Mouse (Mus musculus) neutrophil, adult 5-6 weeks (primary cell): ENCODE measurements around the gene Rap1gds1. TPM values are rescaled to one million over a fixed set of nuclear protein-coding genes. Genes with fewer than 3 reads are reported as not detected.

Experiments
- ATAC-seq: fragments of 151-379, 151-347 bp; 2 replicates; pipeline ENCODE4 v1.8.0; 2017; ENCODE audit warnings: mild to moderate bottlenecking, moderate TSS enrichment; ENCODE audit not compliant: insufficient number of reproducible peaks, poor library complexity, low FRiP score, severe bottlenecking; ENCODE audit errors: extremely low read depth
- total RNA-seq: library from RNA; stranded (forward); fragments of 200-1000 nt; gene quantifications from 2 replicates; pipeline ENCODE4 v1.2.3, GENCODE M21; 2017

Rap1gds1 gene
- total RNA-seq, 1 experiment from 2014 or later: 63.7 TPM

DNA sequence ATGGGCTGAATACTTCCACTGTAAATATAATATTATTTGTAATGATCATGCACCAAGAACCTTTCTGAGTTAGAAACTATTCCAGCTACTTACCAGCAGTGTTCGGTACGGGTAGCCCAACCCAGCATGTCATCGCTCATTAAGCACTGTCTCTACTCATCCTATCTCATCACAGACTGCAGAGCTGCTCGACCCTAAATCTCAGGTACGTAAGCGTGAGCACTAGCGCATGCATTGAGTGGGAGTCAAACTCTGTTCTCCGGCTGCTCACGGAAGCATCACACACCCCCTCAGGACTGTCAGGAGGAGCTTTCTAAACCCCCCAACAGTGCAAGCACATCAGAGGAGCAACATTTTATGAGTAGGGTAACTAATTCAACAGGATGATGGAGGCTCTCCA, 107.4 kb downstream of the Rap1gds1 start:
- ATAC-seq: no peak

DNA sequence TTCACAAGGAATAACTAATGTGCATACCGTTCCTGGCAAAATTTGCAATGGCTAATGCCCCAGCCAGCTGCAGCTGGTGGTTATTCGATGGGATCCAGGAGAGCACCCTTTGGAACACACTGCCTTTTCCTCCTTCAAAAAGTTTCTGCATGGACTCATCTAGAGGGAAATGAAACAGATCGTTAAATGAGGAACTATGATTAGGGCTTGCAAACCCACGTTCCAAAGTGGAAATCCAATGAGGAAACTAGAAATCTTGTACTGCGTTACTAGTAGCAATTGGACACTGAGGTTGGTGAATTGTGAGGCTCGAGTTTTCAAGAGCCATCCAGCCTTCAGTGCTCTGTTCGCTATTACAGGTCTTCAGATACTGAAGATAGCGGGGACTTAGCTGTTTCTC, 116.5 kb downstream of the Rap1gds1 start:
- ATAC-seq: no peak

DNA sequence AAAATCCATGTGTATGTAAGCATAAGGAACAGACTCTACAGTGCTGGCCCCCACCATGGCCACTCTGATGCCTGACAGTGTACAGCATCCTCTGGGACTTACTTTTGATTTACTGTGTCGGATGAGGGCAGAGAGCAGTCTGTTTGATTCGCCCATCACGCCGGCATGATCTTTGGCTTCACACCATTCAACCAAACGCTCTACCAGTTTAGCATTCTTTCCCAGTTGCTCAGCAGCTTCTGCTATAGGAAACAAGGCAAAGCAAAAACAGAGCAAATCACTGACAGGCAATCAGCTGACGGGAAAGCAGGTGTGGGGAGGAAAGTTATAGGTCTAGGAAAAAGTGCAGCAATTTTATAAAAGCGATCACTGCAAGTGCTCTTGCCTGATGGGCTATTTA, 119.8 kb downstream of the Rap1gds1 start:
- ATAC-seq: no peak

DNA sequence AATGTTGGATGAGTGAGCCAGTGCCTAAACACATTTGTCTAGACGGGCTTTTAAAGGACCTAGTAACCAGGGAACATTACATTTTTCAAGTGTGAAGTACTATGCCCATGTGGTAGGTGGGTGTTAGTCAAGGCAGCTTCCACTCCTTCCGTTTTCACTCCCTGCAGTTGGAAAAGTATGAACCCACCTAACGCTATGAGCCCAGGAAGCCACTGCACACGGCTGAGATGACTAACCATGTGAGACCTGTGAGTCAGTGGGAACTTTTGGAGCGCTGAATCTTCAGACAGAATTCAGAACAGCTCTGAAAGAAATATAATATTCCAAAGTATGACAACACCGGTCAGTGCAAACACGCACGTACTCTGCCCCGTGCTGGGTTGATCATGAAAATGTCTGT, 125.9 kb downstream of the Rap1gds1 start:
- no peak for ATAC-seq

DNA sequence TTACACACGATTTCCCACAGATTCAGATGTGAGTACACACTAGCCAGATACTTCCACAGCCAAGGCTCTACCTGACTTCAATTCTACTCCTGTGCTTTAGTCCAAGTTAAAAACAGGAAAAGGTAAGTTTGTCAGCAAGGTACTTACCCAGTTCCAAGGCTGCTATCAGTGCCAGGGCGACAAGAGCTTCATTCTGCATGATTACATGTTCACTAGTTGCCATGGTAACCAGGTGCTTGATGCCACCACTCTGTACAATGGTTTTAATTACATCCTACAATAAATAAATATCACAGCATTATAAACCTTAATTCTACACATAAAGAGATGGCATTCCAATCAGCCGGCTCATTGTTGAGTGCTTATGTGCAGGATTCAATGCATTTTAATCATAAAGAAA, 129.5 kb downstream of the Rap1gds1 start:
- ATAC-seq: no peak

DNA sequence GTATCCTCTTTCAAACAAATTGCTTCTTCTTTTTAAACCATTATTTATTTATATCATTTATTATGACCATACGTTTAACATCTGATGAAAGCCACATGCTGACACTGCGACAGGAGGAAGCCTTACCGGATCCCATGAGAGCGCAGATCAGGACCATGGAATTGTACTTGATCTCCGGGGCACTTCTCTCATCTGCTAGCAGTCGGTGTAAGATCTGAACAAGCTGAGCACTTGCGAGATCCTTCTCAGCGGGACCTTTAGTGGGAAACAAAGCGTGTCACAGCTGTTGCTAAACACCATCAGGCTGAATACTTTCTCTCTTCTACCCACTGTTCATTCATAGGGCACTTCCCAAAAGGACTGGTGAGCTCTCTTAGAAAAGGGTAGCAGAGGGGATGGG, 133.4 kb downstream of the Rap1gds1 start:
- ATAC-seq: no peak

DNA sequence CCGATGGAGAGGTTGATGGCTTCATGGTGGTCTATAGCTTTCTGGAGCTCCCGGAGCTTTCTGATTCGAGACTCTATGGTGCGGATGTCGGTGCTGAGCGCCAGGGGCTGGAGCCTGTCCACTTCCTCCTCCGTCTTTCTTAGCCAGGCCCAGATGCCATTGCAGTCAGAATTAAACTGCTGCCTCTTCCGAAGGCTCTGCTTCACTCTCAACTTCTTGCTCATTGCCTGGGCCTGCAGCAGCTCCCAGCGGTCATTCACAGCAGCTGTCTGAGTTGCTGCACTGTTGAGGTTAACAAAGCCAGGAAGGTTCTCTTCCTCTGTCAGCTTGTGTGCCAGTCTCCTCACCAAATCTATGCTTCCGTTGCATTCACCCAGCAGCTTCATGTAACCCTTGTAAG, 137.8 kb downstream of the Rap1gds1 start:
- ATAC-seq: no peak

DNA sequence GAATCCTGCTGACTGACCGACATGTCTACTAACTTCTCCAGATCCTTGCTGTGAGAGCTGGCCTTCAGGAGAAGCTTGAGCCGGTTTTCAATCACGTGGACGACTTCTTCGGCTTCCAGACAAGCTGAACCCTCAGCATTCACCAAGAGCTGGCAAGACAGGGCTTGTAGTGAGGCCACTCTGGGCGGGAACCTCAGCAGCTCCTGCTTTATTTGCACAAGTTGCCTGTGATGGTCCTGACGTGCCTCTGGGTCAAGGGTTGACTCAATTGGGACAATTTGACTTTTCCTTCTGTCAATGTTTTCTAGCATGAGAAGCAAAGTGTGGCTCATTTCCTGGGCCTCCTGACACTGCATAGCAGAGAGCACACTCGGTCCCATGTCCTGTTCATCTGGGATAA, 138.2 kb downstream of the Rap1gds1 start:
- no peak for ATAC-seq

DNA sequence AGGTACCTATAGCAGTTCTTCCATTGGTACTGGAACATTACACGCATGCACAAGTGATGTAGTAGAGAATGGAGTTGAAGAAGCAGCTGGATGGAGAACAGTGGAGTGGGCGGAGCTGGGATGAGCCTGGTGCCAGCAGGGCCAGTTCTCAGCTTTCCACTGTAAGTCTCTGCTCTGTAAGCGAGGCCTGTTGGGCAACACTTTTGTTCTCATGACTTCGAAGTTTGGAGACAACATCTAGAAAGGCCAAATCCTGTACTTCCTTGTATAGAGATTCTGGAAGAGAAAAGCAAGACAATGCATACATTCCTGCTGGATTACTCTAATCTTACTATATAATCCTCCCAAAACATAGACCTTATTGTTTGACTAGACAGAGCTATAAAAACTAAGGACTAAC, 147.6 kb downstream of the Rap1gds1 start:
- ATAC-seq: no peak

DNA sequence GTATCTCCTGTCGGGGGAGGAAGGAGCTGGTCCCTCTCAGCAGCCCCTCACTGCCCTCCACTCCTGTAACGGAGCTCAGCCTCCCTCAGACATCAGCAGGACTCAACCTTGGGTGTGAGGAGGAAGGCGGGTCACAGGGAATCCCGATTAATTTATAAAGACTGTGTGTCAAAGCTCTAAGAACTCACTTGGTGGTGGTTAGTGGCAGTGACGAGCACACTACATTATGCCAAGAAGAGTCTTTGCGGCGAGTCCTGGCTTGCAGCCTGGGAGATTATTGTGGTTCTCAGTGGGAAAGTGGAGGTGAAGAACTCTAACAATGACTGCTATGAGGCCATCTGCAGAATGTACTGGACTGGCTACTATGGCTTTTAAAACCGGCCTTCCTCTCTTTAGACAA, 148.8 kb downstream of the Rap1gds1 start:
- no peak for ATAC-seq

DNA sequence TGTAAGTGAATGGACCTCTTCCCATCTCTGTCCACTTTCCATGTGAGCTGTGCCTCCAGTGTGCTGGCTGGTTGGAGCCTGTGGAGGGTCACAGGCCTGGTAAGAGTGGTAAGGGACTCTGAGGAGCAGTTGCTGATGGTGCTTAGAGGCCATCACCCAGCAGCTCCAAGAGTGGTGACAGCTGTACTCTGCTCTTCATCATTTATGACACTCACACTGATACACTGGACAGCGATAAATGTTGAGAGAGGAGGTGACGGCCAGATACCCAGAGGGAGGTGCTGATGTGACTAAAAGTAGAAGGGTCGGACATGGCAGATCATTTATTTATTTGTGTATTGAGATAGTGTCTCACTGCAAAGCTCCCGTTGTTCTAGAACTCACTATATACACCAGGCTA, 156.8 kb downstream of the Rap1gds1 start:
- ATAC-seq: no peak

DNA sequence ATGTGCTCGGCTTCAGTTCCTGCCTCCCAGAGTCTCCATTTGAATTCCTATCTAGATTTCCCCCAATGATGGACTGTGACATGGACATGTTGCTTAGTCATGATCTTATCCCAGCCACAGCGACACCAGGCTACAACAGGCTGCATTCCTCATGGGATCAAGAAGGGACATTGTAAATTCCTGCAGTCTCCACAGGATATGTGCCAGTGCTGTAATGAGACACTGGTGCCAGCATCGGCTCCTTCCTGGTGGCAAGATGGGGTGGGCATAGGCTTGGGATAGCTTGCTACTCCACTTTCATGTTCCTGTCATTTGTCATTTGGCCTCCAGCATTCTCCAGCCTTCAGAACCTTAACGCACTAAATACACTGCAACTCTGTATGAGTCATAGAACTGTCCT, 158.0 kb downstream of the Rap1gds1 start:
- no peak for ATAC-seq

DNA sequence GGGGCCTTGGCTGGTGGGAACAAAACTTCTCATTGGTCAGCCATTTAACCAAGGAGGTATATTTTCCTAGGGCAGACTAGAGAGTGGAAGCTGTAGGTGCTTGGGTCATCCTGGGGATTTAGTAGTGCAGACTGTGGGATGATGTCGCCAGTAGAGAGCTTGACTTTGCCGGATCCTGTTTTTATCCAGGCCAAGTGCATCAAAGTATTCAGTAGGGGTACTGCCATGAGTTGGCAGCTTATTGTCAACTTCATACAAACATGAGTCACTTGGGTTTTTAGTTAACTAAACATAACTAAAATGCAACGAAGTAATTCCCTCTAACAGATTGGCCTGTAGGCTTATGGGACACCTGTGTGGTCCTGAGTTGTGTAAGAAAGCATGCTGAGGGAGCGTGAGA, 158.4 kb downstream of the Rap1gds1 start:
- ATAC-seq: no peak

DNA sequence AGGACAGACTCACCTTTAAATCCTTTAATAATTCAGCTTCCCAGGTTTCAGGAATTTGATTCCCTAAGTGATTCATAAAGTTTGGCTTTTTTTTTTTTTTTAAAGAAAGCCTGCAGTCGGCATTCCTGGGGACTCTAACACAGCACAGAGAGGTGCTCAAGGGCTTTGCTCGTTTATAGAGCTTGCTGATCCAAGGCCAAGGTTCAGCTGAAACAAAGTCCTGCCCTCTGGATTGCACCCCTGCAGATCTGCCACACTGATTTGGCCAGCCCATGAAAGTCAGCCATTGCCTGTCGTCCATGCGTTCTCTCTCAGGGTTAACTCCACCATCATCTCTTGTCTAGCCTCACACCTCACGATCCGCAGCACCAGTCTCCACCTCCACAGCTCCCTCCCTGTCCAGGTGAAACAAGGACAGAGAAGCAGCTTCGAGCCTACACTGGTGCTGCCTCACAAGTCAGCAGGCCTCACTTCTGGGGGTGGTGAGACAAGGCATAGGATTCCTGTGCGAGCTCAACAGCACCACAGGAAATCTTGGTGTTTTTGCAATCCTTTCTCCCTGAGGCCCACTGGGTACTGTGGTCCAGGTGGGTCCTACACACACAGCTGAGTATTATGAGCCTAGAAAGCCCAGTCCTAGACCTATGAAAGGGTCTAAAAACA, 160.2 kb downstream of the Rap1gds1 start:
- no peak for ATAC-seq

DNA sequence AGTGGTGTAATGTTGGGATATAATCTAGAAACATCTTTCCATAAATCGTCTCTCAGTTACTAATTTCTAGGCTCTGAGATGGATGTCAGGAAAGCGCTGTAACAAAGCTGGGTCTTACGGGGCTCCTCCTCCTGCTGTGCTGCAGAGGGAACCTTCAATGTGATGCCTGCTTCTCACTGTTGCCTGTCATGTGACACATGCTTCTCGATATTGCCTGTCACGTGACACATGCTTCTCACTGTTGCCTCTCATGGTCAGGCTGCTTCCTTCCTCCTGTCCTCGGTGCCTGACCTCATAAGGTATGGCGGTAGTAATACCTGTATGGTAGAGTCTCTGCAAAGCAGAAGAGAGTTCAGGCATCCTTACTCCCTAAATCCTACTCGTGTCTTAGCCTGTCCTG, 162.5 kb downstream of the Rap1gds1 start:
- ATAC-seq: no peak

DNA sequence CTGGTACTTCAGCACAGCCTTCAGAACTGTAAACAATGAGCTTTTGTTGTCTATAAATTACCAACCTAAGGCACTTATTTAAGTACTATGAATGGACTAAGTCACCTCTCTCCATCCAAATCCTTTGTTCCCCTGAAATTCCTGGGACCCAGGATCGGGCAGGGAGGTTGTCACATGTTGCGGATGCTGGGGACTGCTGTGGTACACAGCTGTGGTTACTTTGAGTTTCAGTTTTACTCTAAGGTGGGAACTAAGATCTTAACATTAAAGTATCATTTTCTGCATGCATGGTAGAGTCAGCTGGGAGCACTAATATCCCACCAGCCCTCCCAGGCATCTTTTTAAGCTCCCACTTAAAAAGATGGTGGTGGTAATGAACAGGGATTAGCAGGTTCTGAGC, 165.7 kb downstream of the Rap1gds1 start:
- ATAC-seq: no peak

DNA sequence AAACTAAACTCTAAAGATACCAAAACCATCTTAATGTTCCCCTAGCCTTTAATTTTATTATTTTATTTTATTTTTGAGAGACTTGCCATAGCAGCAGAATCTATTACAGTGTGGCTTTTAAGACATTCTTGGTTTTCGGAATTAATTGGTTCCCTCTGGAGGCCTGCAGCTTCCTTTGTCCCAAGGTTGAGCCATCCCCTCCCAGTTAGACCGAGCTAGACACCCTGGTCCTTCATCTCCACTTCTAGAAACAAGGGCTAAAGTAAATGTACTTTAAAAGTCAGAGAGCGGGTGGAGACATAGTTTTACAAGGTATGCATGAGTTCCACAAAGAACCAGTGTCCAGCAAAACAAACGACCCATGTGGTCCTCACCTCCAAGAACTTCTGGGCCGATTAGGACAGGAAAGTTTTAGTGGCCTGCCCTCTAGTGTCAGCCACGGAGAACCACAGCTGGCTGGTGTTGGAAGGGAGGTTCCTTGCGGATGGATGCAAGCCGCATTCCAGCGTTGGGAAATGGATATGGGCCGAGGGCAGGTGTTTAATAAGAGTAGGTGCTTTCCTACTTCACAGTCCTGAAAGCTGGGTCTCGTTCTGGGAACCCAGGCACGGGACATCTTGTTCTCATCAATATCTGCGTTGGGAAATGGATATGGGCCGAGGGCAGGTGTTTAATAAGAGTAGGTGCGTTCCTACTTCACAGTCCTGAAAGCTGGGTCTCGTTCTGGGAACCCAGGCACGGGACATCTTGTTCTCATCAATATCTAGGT, 168.7 kb downstream of the Rap1gds1 start:
- peak; percentile 29; the same call in 1 of the 2 replicates for ATAC-seq

DNA sequence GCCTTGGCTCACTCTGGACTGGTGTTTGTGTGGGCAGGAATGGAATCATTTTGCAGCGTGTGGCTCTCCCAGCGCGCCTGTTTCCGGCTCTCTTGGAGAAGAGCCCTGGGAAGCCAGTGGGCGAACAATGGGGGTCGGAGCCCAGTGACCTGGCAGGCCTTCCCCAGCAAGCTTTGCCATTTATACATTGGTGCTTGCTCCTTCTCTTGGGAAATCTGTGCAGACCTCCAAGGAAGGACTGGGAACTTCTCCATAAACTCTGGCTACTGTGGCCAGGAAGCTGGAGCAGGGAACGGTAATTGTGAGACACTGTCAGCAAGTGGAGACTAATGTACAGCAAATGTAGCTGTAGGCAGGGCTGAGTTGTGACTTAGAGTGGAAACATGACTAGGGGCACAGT, 169.3 kb downstream of the Rap1gds1 start:
- ATAC-seq: no peak

DNA sequence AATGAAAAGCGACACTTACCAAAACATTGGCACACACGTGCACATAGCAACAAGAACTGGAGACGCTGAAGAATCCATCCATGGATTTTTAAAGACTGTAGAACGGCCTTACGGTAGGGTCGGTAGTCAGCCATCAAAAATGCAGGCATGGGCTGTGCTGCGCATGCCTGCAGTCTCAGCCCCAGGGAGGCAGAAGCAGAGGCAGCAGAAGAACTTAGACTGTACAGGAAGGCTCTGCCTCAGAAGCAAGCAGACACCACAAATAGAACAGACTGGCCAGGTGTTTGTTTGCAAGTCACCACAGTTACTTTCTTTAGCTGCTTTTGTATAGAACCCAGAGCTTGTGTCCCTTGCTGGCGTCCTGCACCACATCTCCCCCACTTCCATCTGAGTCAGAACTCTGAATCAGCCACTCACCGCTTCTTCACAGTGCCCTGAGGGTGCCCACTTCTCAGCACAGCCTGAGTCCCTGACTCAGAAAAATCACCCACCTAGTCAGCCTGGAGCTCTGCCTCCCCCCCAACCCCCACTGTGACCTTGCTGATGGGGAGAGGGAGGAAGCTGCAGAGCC, 174.3 kb downstream of the Rap1gds1 start:
- no peak for ATAC-seq

DNA sequence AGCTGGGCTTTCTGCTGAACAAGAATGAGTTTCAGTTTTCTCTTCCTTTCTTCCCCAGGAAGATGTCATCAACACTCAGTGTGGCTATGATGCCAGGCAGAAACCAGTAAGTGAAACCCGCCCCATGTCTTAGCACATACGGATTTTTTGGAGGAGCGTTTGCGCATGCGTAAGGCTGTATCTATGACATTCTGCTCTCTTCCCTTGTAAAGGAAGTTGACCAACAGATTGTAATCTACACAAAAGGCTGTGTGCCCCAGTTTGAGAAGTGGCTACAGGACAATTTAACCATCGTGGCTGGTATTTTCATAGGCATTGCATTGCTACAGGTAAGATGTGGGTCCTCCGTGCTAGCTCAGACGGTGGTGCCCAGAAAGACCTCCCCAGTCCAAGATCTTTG, 176.9 kb downstream of the Rap1gds1 start:
- no peak for ATAC-seq
